Mouse (Mus musculus): Measurements from ENCODE around the gene Top2a.

The Top2a gene

GRCm38 (mm10) chr11:99023500-99024467 lies at the start of gene Top2a:
Gene Top2a (minus strand): TSS chr11:99024189.
- DNase-seq (ENCODE audit: low spot score), result peak; percentile 100

- no peak for DNase-seq (ENCODE audit: low spot score)
Measured at GRCm38 (mm10) chr11:99073781-99074180, 49.8 kb upstream of the Top2a start.

GRCm38 (mm10) chr11:99071866-99072265 lies 47.9 kb upstream of the Top2a start:
- no peak for DNase-seq (ENCODE audit: low spot score)

GRCm38 (mm10) chr11:99068455-99068854 lies 44.5 kb upstream of the Top2a start:
- no peak for DNase-seq (ENCODE audit: low spot score)

GRCm38 (mm10) chr11:99067591-99067990 lies 43.6 kb upstream of the Top2a start:
- DNase-seq (ENCODE audit: low spot score), result no peak

- DNase-seq (ENCODE audit: low spot score), result peak; percentile 41
Measured at GRCm38 (mm10) chr11:99065979-99066378, 42.0 kb upstream of the Top2a start.

GRCm38 (mm10) chr11:99065353-99065752 lies 41.4 kb upstream of the Top2a start:
- no peak for DNase-seq (ENCODE audit: low spot score)

- DNase-seq (ENCODE audit: low spot score), result no peak
Measured at GRCm38 (mm10) chr11:99063406-99064131, 39.6 kb upstream of the Top2a start.

GRCm38 (mm10) chr11:99062661-99063060 lies 38.7 kb upstream of the Top2a start:
- no peak for DNase-seq (ENCODE audit: low spot score)

GRCm38 (mm10) chr11:99060435-99060834 lies 36.4 kb upstream of the Top2a start:
- DNase-seq (ENCODE audit: low spot score), result no peak

GRCm38 (mm10) chr11:99055571-99056452 lies 31.8 kb upstream of the Top2a start:
- DNase-seq (ENCODE audit: low spot score), result no peak

GRCm38 (mm10) chr11:99055143-99055542 lies 31.2 kb upstream of the Top2a start:
- no peak for DNase-seq (ENCODE audit: low spot score)

- no peak for DNase-seq (ENCODE audit: low spot score)
Measured at GRCm38 (mm10) chr11:99047643-99048042, 23.7 kb upstream of the Top2a start.

GRCm38 (mm10) chr11:99047120-99047519 lies 23.1 kb upstream of the Top2a start:
- DNase-seq (ENCODE audit: low spot score), result no peak

GRCm38 (mm10) chr11:99045159-99045889 lies 21.3 kb upstream of the Top2a start:
- DNase-seq (ENCODE audit: low spot score), result no peak

- no peak for DNase-seq (ENCODE audit: low spot score)
Measured at GRCm38 (mm10) chr11:99044306-99044705, 20.3 kb upstream of the Top2a start.

- no peak for DNase-seq (ENCODE audit: low spot score)
Measured at GRCm38 (mm10) chr11:99043632-99044031, 19.6 kb upstream of the Top2a start.

GRCm38 (mm10) chr11:99042834-99043431 lies 18.9 kb upstream of the Top2a start:
- no peak for DNase-seq (ENCODE audit: low spot score)

- no peak for DNase-seq (ENCODE audit: low spot score)
Measured at GRCm38 (mm10) chr11:99041841-99042780, 18.1 kb upstream of the Top2a start.

Data from c-Kit-positive CD71-positive TER-119-positive erythroid progenitor cells, embryonic 14.5 days (primary cell).